Mouse (Mus musculus): ENCODE measurements at regions not wholly inside any gene's neighbourhood (a gene's known extent, or its start where the extent isn't known, plus 50 kb on each side); places are given as distances from the start of the nearest gene placed in this dataset.
A peak's percentile ranks its signal among the peaks of the same experiment; 100 is the strongest.

- no peaks in the 10 kb centered on the region for H3K36me3 ChIP-seq (replicated peaks)
- H3K27ac ChIP-seq: no peak overlapping the region
- no peaks in the 10 kb centered on the region for H3K9me3 ChIP-seq
- no peak overlapping the region for H3K4me3 ChIP-seq
- no peaks in the 10 kb centered on the region for H3K4me1 ChIP-seq
- ATAC-seq (replicated peaks): no peak
- H3K4me2 ChIP-seq: no peak overlapping the region
- 88% methylated on average over 1 of the region's 1 CpGs for WGBS
- no peak overlapping the region for H3K9ac ChIP-seq
- H3K27me3 ChIP-seq (replicated peaks): no peaks in the 10 kb centered on the region
Measured at GRCm38 (mm10) chr3:31841253-31841652, 61.1 kb upstream of the Kcnmb2 start.

DNA sequence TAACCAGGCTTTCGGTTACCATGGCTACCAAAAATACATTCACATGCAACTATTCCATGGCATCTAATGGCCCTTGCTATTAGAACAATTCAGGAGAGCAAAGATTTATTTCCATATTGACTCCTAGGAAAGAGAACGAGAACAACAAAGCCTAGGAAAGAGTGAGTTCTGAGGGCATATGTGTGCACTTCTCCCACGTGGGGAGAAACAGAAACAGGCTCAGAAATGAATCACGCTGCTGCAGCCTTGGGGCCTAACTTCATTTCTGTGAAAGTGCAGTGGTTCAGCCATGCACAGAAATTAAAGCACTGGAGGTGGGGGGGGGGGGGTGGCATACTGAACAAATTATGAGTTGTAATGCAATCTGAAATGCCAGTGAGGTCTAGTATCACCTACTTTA is 55.2 kb upstream of the Kcnmb2 start:
- ATAC-seq (replicated peaks): peak; percentile 59
- H3K27me3 ChIP-seq (replicated peaks): no peaks in the 10 kb centered on the region
- no peak overlapping the region for H3K9ac ChIP-seq
- 64% methylated on average over 4 of the region's 4 CpGs for WGBS
- H3K27ac ChIP-seq: 0 out of 2 replicates have a peak overlapping the region, but pooled peaks have one; percentile 20
- H3K9me3 ChIP-seq: no peaks in the 10 kb centered on the region
- H3K4me3 ChIP-seq: no peak overlapping the region
- H3K36me3 ChIP-seq (replicated peaks): no peaks in the 10 kb centered on the region
- H3K4me2 ChIP-seq: no peak overlapping the region
- H3K4me1 ChIP-seq: no peaks in the 10 kb centered on the region
